Comparison of ENCODE assay signal across 23 mouse cellular contexts in the genomic region with DNA sequence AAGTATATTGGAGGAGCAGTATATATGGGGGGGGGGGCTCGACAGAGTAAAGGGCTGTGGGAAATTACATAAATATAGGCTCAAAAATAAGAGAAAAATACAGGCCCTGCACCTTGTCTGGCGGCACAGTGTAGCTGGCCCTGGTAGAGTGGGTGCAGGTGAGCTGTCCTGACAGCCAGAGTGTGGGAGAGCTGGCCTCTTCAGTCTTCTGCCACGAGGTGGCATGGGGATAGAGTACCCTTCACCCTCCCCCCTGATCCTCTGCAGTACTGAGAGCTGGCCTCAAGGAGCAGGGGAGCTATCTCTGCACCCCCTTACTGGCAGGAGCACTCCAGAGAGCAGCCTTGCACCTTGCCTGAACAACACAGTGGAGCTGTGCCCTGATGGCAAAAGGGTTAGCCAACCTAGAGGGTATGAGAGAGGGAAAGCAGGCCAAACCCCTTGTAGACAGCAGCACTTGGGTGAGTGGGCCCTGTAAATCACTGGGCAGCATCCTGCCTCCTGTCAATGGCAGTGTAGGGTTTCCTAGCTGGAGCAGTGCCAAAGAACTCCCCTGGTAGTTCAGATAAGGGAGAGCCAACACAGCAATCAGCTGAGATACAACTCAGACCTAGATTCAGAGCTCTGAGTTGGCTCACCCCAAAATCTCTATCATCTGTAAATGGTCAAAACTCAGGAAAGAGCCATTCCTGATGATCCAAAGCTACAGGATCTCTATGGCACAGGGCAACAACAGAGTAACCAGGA. TPM values are rescaled to one million over a fixed set of nuclear protein-coding genes. Genes with fewer than 3 reads are reported as not detected.
DNase-seq lines count a peak whose midpoint lies in the region; ATAC-seq and TF ChIP-seq lines count a peak whose summit lies in the region.
"Had no signal": no experiment of that assay in that cellular context is flagged by ENCODE, and none has a peak within 500 bp of the region (broad histone marks: within the 10 kb centered on the region; RNA-seq: fewer than 3 reads in every experiment).

No protein-coding gene starts in this region.

- DNase-seq in cerebellum, postnatal 10 days = peak; percentile 8 to 9
- DNase-seq in cerebellum, postnatal 25 days = no peak
- no peak for DNase-seq in midbrain, postnatal 0 days (ENCODE audit: low spot score)
- no peak for DNase-seq in layer of hippocampus, adult 2 months (ENCODE audit: low spot score in 2 of 2)
- DNase-seq: adrenal gland, postnatal 25 days; cerebellum, adult 9-10 months; embryo, embryonic 11 days; gastrocnemius, postnatal 36 days; kidney, postnatal 14 days; lung, postnatal 14 days; right cerebral cortex, postnatal 14 days; thymus, adult 2 months had no signal

- 67% methylated on average over 3 of the region's 3 CpGs for WGBS in hindbrain, embryonic 12.5 days
- WGBS in hindbrain, embryonic 16.5 days = 68% methylated on average over 3 of the region's 3 CpGs
- 55% methylated on average over 3 of the region's 3 CpGs for WGBS in midbrain, embryonic 13.5 days
- WGBS in midbrain, postnatal 0 days = 63% methylated on average over 3 of the region's 3 CpGs
- 64% methylated on average over 3 of the region's 3 CpGs for WGBS in stomach, embryonic 16.5 days

- no peaks in the 10 kb centered on the region for H3K9me3 ChIP-seq in hindbrain, embryonic 12.5 days (replicated peaks)
- H3K9me3 ChIP-seq in hindbrain, embryonic 16.5 days (ENCODE audit: control insufficient read depth, low read length) = no peaks in the 10 kb centered on the region
- H3K9me3 ChIP-seq in midbrain, embryonic 13.5 days = no peaks in the 10 kb centered on the region
- H3K9me3 ChIP-seq in midbrain, postnatal 0 days (ENCODE audit: low read length) = no peaks in the 10 kb centered on the region
- no peaks in the 10 kb centered on the region for H3K9me3 ChIP-seq in stomach, embryonic 16.5 days (replicated peaks; ENCODE audit: control insufficient read depth, low read length)
- H3K9me3 ChIP-seq: liver, embryonic 15.5 days; midbrain, embryonic 10.5 days; neural tube, embryonic 12.5 days had no signal

- TF ChIP-seq CTCF in midbrain, postnatal 0 days (IDR thresholded peaks at IDR 0.05) = no peak
- TF ChIP-seq CTCF in layer of hippocampus, adult 2 months (conservative IDR thresholded peaks at IDR 0.05) = no peak

- no peak overlapping the region for H3K4me3 ChIP-seq in hindbrain, embryonic 12.5 days
- H3K4me3 ChIP-seq in hindbrain, embryonic 16.5 days (ENCODE audit: low read length) = no peak overlapping the region
- H3K4me3 ChIP-seq in midbrain, embryonic 13.5 days (replicated peaks) = no peak overlapping the region
- H3K4me3 ChIP-seq in midbrain, postnatal 0 days (ENCODE audit: low read depth, low read length) = no peak overlapping the region
- H3K4me3 ChIP-seq in stomach, embryonic 16.5 days (replicated peaks; ENCODE audit: low read length) = no peak overlapping the region
- no peak overlapping the region for H3K4me3 ChIP-seq in layer of hippocampus, adult 2 months
- H3K4me3 ChIP-seq: liver, embryonic 15.5 days; midbrain, embryonic 10.5 days; neural tube, embryonic 12.5 days had no signal

- no peaks in the 10 kb centered on the region for H3K4me1 ChIP-seq in hindbrain, embryonic 12.5 days
- H3K4me1 ChIP-seq in hindbrain, embryonic 16.5 days (ENCODE audit: control insufficient read depth, insufficient read depth, low read depth, low read length) = no peaks in the 10 kb centered on the region
- H3K4me1 ChIP-seq in midbrain, embryonic 13.5 days (replicated peaks) = no peaks in the 10 kb centered on the region
- no peaks in the 10 kb centered on the region for H3K4me1 ChIP-seq in midbrain, postnatal 0 days (ENCODE audit: insufficient read depth, low read length)
- no peaks in the 10 kb centered on the region for H3K4me1 ChIP-seq in stomach, embryonic 16.5 days (ENCODE audit: control insufficient read depth, insufficient read depth, low read length)
- H3K4me1 ChIP-seq: liver, embryonic 15.5 days; midbrain, embryonic 10.5 days; neural tube, embryonic 12.5 days had no signal

- H3K36me3 ChIP-seq in hindbrain, embryonic 12.5 days = no peaks in the 10 kb centered on the region
- no peaks in the 10 kb centered on the region for H3K36me3 ChIP-seq in hindbrain, embryonic 16.5 days (ENCODE audit: control insufficient read depth, insufficient read depth, low read length)
- no peaks in the 10 kb centered on the region for H3K36me3 ChIP-seq in midbrain, embryonic 13.5 days
- H3K36me3 ChIP-seq in midbrain, postnatal 0 days (ENCODE audit: insufficient read depth, low read length) = no peaks in the 10 kb centered on the region
- H3K36me3 ChIP-seq in stomach, embryonic 16.5 days (ENCODE audit: control insufficient read depth, insufficient read depth, low read length) = no peaks in the 10 kb centered on the region
- H3K36me3 ChIP-seq: liver, embryonic 15.5 days; midbrain, embryonic 10.5 days; neural tube, embryonic 12.5 days had no signal

- no peaks in the 10 kb centered on the region for H3K27me3 ChIP-seq in hindbrain, embryonic 12.5 days
- H3K27me3 ChIP-seq in hindbrain, embryonic 16.5 days (replicated peaks; ENCODE audit: control insufficient read depth, insufficient read depth, low read length) = no peaks in the 10 kb centered on the region
- H3K27me3 ChIP-seq in midbrain, embryonic 13.5 days = no peaks in the 10 kb centered on the region
- H3K27me3 ChIP-seq in midbrain, postnatal 0 days (ENCODE audit: insufficient read depth, low read length) = no peaks in the 10 kb centered on the region
- H3K27me3 ChIP-seq in stomach, embryonic 16.5 days (ENCODE audit: control insufficient read depth, insufficient read depth, low read length) = no peaks in the 10 kb centered on the region
- H3K27me3 ChIP-seq: CH12.LX; liver, embryonic 15.5 days; neural tube, embryonic 12.5 days had no signal

- H3K4me2 ChIP-seq in hindbrain, embryonic 12.5 days (replicated peaks) = no peak overlapping the region
- no peak overlapping the region for H3K4me2 ChIP-seq in hindbrain, embryonic 16.5 days (ENCODE audit: low read length)
- H3K4me2 ChIP-seq in midbrain, embryonic 13.5 days (replicated peaks) = no peak overlapping the region
- no peak overlapping the region for H3K4me2 ChIP-seq in midbrain, postnatal 0 days (ENCODE audit: low read depth, low read length, poor library complexity, severe bottlenecking)
- H3K4me2 ChIP-seq in stomach, embryonic 16.5 days (ENCODE audit: low read depth, low read length) = no peak overlapping the region
- H3K4me2 ChIP-seq: liver, embryonic 15.5 days; neural tube, embryonic 12.5 days had no signal

- no peak overlapping the region for H3K9ac ChIP-seq in hindbrain, embryonic 12.5 days
- no peak overlapping the region for H3K9ac ChIP-seq in hindbrain, embryonic 16.5 days (ENCODE audit: low read depth, low read length)
- no peak overlapping the region for H3K9ac ChIP-seq in midbrain, embryonic 13.5 days (replicated peaks)
- no peak overlapping the region for H3K9ac ChIP-seq in midbrain, postnatal 0 days (replicated peaks; ENCODE audit: low read length, poor library complexity, severe bottlenecking)
- no peak overlapping the region for H3K9ac ChIP-seq in stomach, embryonic 16.5 days (ENCODE audit: low read length)
- H3K9ac ChIP-seq: liver, embryonic 15.5 days; neural tube, embryonic 12.5 days had no signal

- peak; percentile 38 for ATAC-seq in hindbrain, embryonic 12.5 days (ENCODE audit: low FRiP score)
- ATAC-seq in hindbrain, embryonic 16.5 days = no peak; the same call in 1 of the 2 replicates
- ATAC-seq in midbrain, embryonic 13.5 days = peak; percentile 58; the same call in 1 of the 2 replicates
- no peak for ATAC-seq in midbrain, postnatal 0 days (ENCODE audit: low FRiP score)
- peak; percentile 40; the same call in 1 of the 2 replicates for ATAC-seq in stomach, embryonic 16.5 days (ENCODE audit: insufficient read depth, low FRiP score)

- H3K27ac ChIP-seq in hindbrain, embryonic 12.5 days = no peak overlapping the region
- no peak overlapping the region for H3K27ac ChIP-seq in hindbrain, embryonic 16.5 days (ENCODE audit: low read depth, low read length)
- H3K27ac ChIP-seq in midbrain, embryonic 13.5 days = no peak overlapping the region
- H3K27ac ChIP-seq in midbrain, postnatal 0 days (ENCODE audit: low read depth, low read length) = no peak overlapping the region
- no peak overlapping the region for H3K27ac ChIP-seq in stomach, embryonic 16.5 days (ENCODE audit: low read length)
- no peak overlapping the region for H3K27ac ChIP-seq in layer of hippocampus, adult 2 months
- H3K27ac ChIP-seq: liver, embryonic 15.5 days; midbrain, embryonic 10.5 days; neural tube, embryonic 12.5 days had no signal

RNA-seq across cellular contexts. Expression of a gene that starts 3.4 kb away (rescaled TPM):
- not detected in 2 replicates for polyA plus RNA-seq in hindbrain, embryonic 12.5 days (2016; fragmentation: Nextera tagmentation; extraction: Ambion mirVana)
- polyA plus RNA-seq in hindbrain, embryonic 16.5 days (2015; fragmentation: Nextera tagmentation; extraction: Ambion mirVana) = not detected in 2 replicates
- not detected in 2 replicates for polyA plus RNA-seq in midbrain, embryonic 13.5 days (2015; fragmentation: Nextera tagmentation; extraction: Ambion mirVana)
- total RNA-seq in midbrain, postnatal 0 days (2014; rRNA removed) = not detected in 2 replicates
- polyA plus RNA-seq in midbrain, postnatal 0 days (2015; fragmentation: Nextera tagmentation; extraction: Ambion mirVana) = not detected in 2 replicates
- not detected in 2 replicates for polyA plus RNA-seq in stomach, embryonic 16.5 days (2015; fragmentation: Nextera tagmentation; extraction: Ambion mirVana)
- not detected for total RNA-seq in layer of hippocampus, adult 2 months (2021)
- total RNA-seq: adrenal gland, postnatal 25 days; CH12.LX; gastrocnemius, postnatal 36 days; layer of hippocampus, postnatal 25 days; left cerebral cortex, postnatal 25 days had no signal
- polyA plus RNA-seq: heart, embryonic 14.5 days; liver, embryonic 15.5 days; midbrain, embryonic 10.5 days; neural tube, embryonic 12.5 days; thymus, adult 2 months had no signal

RNA-seq across cellular contexts. Expression of a gene that starts 13.3 kb away (rescaled TPM):
- not detected in 2 replicates for polyA plus RNA-seq in hindbrain, embryonic 12.5 days (2016; fragmentation: Nextera tagmentation; extraction: Ambion mirVana)
- polyA plus RNA-seq in hindbrain, embryonic 16.5 days (2015; fragmentation: Nextera tagmentation; extraction: Ambion mirVana) = not detected in 2 replicates
- polyA plus RNA-seq in midbrain, embryonic 13.5 days (2015; fragmentation: Nextera tagmentation; extraction: Ambion mirVana) = not detected in 2 replicates
- not detected in 2 replicates for total RNA-seq in midbrain, postnatal 0 days (2014; rRNA removed)
- not detected in 2 replicates for polyA plus RNA-seq in midbrain, postnatal 0 days (2015; fragmentation: Nextera tagmentation; extraction: Ambion mirVana)
- not detected in 2 replicates for polyA plus RNA-seq in stomach, embryonic 16.5 days (2015; fragmentation: Nextera tagmentation; extraction: Ambion mirVana)
- not detected for total RNA-seq in layer of hippocampus, adult 2 months (2021)
- total RNA-seq: adrenal gland, postnatal 25 days; CH12.LX; gastrocnemius, postnatal 36 days; layer of hippocampus, postnatal 25 days; left cerebral cortex, postnatal 25 days had no signal
- polyA plus RNA-seq: heart, embryonic 14.5 days; liver, embryonic 15.5 days; midbrain, embryonic 10.5 days; neural tube, embryonic 12.5 days; thymus, adult 2 months had no signal

RNA-seq across cellular contexts. Expression of a gene that starts 13.4 kb away (rescaled TPM):
- polyA plus RNA-seq in hindbrain, embryonic 12.5 days (2016; fragmentation: Nextera tagmentation; extraction: Ambion mirVana) = not detected in 2 replicates
- polyA plus RNA-seq in hindbrain, embryonic 16.5 days (2015; fragmentation: Nextera tagmentation; extraction: Ambion mirVana) = not detected in 2 replicates
- polyA plus RNA-seq in midbrain, embryonic 13.5 days (2015; fragmentation: Nextera tagmentation; extraction: Ambion mirVana) = not detected in 2 replicates
- total RNA-seq in midbrain, postnatal 0 days (2014; rRNA removed) = 0.33 TPM in 1 of 2 replicates, not detected in the other
- polyA plus RNA-seq in midbrain, postnatal 0 days (2015; fragmentation: Nextera tagmentation; extraction: Ambion mirVana) = 0.12 and 0.17 TPM in 2 replicates
- polyA plus RNA-seq in stomach, embryonic 16.5 days (2015; fragmentation: Nextera tagmentation; extraction: Ambion mirVana) = not detected in 2 replicates
- not detected for total RNA-seq in layer of hippocampus, adult 2 months (2021)
- total RNA-seq: adrenal gland, postnatal 25 days; gastrocnemius, postnatal 36 days; layer of hippocampus, postnatal 25 days; left cerebral cortex, postnatal 25 days had no signal
- polyA plus RNA-seq: heart, embryonic 14.5 days; liver, embryonic 15.5 days; midbrain, embryonic 10.5 days; neural tube, embryonic 12.5 days; thymus, adult 2 months had no signal

RNA-seq across cellular contexts. Expression of a gene that starts 19.7 kb away (rescaled TPM):
- polyA plus RNA-seq in hindbrain, embryonic 12.5 days (2016; fragmentation: Nextera tagmentation; extraction: Ambion mirVana) = not detected in 2 replicates
- not detected in 2 replicates for polyA plus RNA-seq in hindbrain, embryonic 16.5 days (2015; fragmentation: Nextera tagmentation; extraction: Ambion mirVana)
- not detected in 2 replicates for polyA plus RNA-seq in midbrain, embryonic 13.5 days (2015; fragmentation: Nextera tagmentation; extraction: Ambion mirVana)
- not detected in 2 replicates for total RNA-seq in midbrain, postnatal 0 days (2014; rRNA removed)
- polyA plus RNA-seq in midbrain, postnatal 0 days (2015; fragmentation: Nextera tagmentation; extraction: Ambion mirVana) = 0.38 TPM in 1 of 2 replicates, not detected in the other
- not detected in 2 replicates for polyA plus RNA-seq in stomach, embryonic 16.5 days (2015; fragmentation: Nextera tagmentation; extraction: Ambion mirVana)
- not detected for total RNA-seq in layer of hippocampus, adult 2 months (2021)
- total RNA-seq: adrenal gland, postnatal 25 days; CH12.LX; gastrocnemius, postnatal 36 days; layer of hippocampus, postnatal 25 days; left cerebral cortex, postnatal 25 days had no signal
- polyA plus RNA-seq: heart, embryonic 14.5 days; liver, embryonic 15.5 days; midbrain, embryonic 10.5 days; neural tube, embryonic 12.5 days; thymus, adult 2 months had no signal

RNA-seq across cellular contexts. Expression of a gene that starts 57.3 kb away (rescaled TPM):
- not detected in 2 replicates for polyA plus RNA-seq in hindbrain, embryonic 12.5 days (2016; fragmentation: Nextera tagmentation; extraction: Ambion mirVana)
- not detected in 2 replicates for polyA plus RNA-seq in hindbrain, embryonic 16.5 days (2015; fragmentation: Nextera tagmentation; extraction: Ambion mirVana)
- polyA plus RNA-seq in midbrain, embryonic 13.5 days (2015; fragmentation: Nextera tagmentation; extraction: Ambion mirVana) = not detected in 2 replicates
- total RNA-seq in midbrain, postnatal 0 days (2014; rRNA removed) = not detected in 2 replicates
- not detected in 2 replicates for polyA plus RNA-seq in midbrain, postnatal 0 days (2015; fragmentation: Nextera tagmentation; extraction: Ambion mirVana)
- not detected in 2 replicates for polyA plus RNA-seq in stomach, embryonic 16.5 days (2015; fragmentation: Nextera tagmentation; extraction: Ambion mirVana)
- not detected for total RNA-seq in layer of hippocampus, adult 2 months (2021)
- total RNA-seq: adrenal gland, postnatal 25 days; gastrocnemius, postnatal 36 days; layer of hippocampus, postnatal 25 days; left cerebral cortex, postnatal 25 days had no signal
- polyA plus RNA-seq: heart, embryonic 14.5 days; liver, embryonic 15.5 days had no signal

Comparison
In these comparisons a context has a peak if more than half of its experiments do, and no peak if none do; other contexts are left out.
1. DNase-seq: peak in cerebellum, postnatal 10 days (2 of 2); none in cerebellum, postnatal 25 days (0 of 2), midbrain, postnatal 0 days (single experiment) and layer of hippocampus, adult 2 months (0 of 2).
2. ATAC-seq: peak in hindbrain, embryonic 12.5 days (single experiment), midbrain, embryonic 13.5 days (single experiment) and stomach, embryonic 16.5 days (single experiment); none in hindbrain, embryonic 16.5 days (single experiment) and midbrain, postnatal 0 days (single experiment).